Mouse (Mus musculus): ENCODE data around the gene 2700049A03Rik. TPM values are rescaled to one million over a fixed set of nuclear protein-coding genes. Genes with fewer than 3 reads are reported as not detected.

Gene 2700049A03Rik
- polyA plus RNA-seq, 1 experiment from 2014 or later, result 12.8 TPM

DNA sequence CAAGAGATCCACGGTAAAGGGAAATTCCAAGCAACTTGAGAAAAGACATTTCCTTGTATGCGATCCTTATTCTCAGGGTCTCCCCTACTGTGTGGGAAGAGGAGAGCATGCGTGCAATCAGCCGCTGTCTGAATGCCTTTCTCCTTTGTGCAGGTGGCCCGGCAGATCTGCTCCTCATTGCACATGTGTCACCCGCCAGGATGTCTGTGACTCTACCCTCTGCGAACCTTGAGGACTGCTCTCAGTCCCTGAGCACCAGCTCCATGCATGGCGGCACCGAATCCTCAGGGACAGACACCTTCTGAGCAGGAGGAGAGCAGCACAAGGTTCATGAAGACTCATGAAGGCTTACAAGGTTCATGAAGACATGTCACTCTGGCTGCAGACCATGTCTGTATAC, 106.1 kb downstream of the 2700049A03Rik start:
- no peak overlapping the region for H3K27ac ChIP-seq (replicated peaks)
- H3K4me3 ChIP-seq (replicated peaks), result no peak overlapping the region
- H3K9ac ChIP-seq (replicated peaks), result no peak overlapping the region
- no peak for ATAC-seq (ENCODE audit: low FRiP score)
- H3K4me1 ChIP-seq, result no peaks in the 10 kb centered on the region
- peaks cover 41% of the 10 kb centered on the region for H3K36me3 ChIP-seq
- no peak overlapping the region for H3K4me2 ChIP-seq
- H3K9me3 ChIP-seq (replicated peaks), result peaks cover 16% of the 10 kb centered on the region
- no peaks in the 10 kb centered on the region for H3K27me3 ChIP-seq (replicated peaks)
- 78% methylated on average over 9 of the region's 9 CpGs for WGBS

DNA sequence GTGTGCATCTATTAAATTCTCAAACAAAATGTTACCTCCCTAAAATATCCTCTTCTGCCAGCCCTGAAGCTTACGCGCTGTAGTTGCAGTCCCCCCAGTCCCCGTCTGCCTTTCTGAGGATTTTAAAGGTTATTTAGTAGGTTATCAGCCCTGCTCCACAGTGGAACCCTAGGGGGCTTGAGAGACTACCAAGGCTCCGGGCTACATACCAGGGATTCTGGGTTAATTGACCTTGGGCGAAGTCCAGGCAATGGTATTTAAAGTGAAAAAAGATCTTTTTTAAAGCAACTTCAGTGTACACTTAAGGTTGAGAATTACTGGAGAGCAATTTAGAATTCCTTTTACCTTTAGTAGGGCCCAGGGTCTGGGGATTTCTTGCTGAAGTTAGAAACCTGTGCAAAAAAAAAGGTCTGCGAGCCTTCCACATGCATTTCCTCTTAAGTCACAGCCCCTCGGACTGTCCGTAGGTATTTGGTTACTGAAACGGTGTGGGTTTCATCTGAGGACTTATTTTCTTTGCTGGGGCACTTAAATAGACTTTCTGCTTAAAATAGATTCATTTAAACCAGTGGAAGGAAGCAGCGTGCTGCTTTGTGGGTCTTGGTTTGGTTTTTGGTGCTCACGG, 108.2 kb downstream of the 2700049A03Rik start:
- no peak overlapping the region for H3K4me2 ChIP-seq
- peaks cover 16% of the 10 kb centered on the region for H3K9me3 ChIP-seq (replicated peaks)
- WGBS, result 86% methylated on average over 11 of the region's 11 CpGs
- H3K4me1 ChIP-seq, result peaks cover 9% of the 10 kb centered on the region
- no peak overlapping the region for H3K27ac ChIP-seq (replicated peaks)
- H3K27me3 ChIP-seq (replicated peaks), result no peaks in the 10 kb centered on the region
- ATAC-seq (ENCODE audit: low FRiP score), result no peak
- no peak overlapping the region for H3K4me3 ChIP-seq (replicated peaks)
- no peak overlapping the region for H3K9ac ChIP-seq (replicated peaks)
- H3K36me3 ChIP-seq, result peaks cover 38% of the 10 kb centered on the region

DNA sequence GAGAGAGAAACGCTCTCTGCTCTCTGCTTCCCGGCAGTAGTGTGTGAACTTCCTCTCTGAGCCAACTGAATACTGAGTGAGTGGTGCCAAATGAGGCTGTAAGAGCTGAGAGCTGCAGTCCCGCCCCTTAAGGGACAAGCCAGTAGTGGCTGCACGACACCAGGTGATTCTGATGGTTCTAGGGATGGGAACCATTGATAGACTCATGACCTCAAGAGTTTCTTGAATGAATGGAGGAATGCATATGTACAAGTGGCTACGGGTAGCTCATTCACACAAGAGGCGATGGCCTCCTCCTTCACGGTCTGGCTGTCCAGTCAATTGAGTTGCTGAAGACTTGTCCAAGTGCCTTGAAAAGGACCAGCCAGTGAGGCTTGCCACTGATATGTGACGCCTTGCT, 110.5 kb downstream of the 2700049A03Rik start:
- WGBS, result 85% methylated on average over 8 of the region's 8 CpGs
- Histone ChIP-seq H3K4me3 (replicated peaks) (no peak overlapping the region), H3K27ac (replicated peaks) (no peak overlapping the region), H3K4me2 (no peak overlapping the region), H3K9me3 (replicated peaks) (peaks cover 13% of the 10 kb centered on the region), H3K36me3 (peaks cover 25% of the 10 kb centered on the region), H3K4me1 (peaks cover 11% of the 10 kb centered on the region), H3K9ac (replicated peaks) (no peak overlapping the region), H3K27me3 (replicated peaks) (no peaks in the 10 kb centered on the region)
- ATAC-seq (ENCODE audit: low FRiP score), result no peak

GRCm38 (mm10) chr12:71249348-71249747, 112.7 kb downstream of the 2700049A03Rik start:
- WGBS, result 30% methylated on average over 9 of the region's 9 CpGs
- Histone ChIP-seq H3K27ac (replicated peaks) (peak overlapping the region; percentile 60; the same call in 1 of the 2 replicates), H3K36me3 (peaks cover 4% of the 10 kb centered on the region), H3K9me3 (replicated peaks) (no peaks in the 10 kb centered on the region), H3K4me1 (peaks cover 14% of the 10 kb centered on the region), H3K9ac (replicated peaks) (no peak overlapping the region; the same call in 1 of the 2 replicates), H3K4me2 (peak overlapping the region; percentile 38), H3K4me3 (replicated peaks) (no peak overlapping the region), H3K27me3 (replicated peaks) (no peaks in the 10 kb centered on the region)
- ATAC-seq (ENCODE audit: low FRiP score), result no peak

- Histone ChIP-seq H3K4me1 (peaks cover 14% of the 10 kb centered on the region), H3K4me2 (no peak overlapping the region), H3K36me3 (no peaks in the 10 kb centered on the region), H3K27me3 (replicated peaks) (no peaks in the 10 kb centered on the region), H3K27ac (replicated peaks) (no peak overlapping the region), H3K9ac (replicated peaks) (no peak overlapping the region), H3K4me3 (replicated peaks) (no peak overlapping the region), H3K9me3 (replicated peaks) (no peaks in the 10 kb centered on the region)
- no peak for ATAC-seq (ENCODE audit: low FRiP score)
- WGBS, result 44% methylated on average over 11 of the region's 11 CpGs
These were observed 116.0 kb downstream of the 2700049A03Rik start for GRCm38 (mm10) chr12:71252509-71253167.

DNA sequence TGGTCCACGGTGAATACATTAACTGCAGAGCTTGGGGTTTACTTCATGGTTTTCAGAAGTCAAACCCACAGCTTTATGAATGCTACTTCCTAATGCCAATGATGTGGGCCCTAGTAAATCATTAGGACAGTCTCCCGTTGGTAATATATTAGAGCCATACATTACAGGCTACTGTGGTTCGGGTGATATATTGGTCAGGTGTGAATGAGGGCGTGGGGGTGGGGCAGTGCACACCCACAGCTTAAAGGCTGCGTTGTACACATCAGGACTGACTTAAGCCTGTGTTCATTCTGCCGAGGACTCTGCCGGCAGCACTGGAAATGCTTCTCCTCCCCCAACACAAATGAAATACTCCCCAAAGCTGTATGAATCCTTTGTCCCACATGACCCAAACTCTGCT, 118.1 kb downstream of the 2700049A03Rik start:
- no peaks in the 10 kb centered on the region for H3K27me3 ChIP-seq (replicated peaks)
- 54% methylated on average over 7 of the region's 7 CpGs for WGBS
- H3K9ac ChIP-seq (replicated peaks), result no peak overlapping the region
- H3K4me2 ChIP-seq, result no peak overlapping the region
- no peaks in the 10 kb centered on the region for H3K9me3 ChIP-seq (replicated peaks)
- H3K27ac ChIP-seq (replicated peaks), result no peak overlapping the region
- peaks cover 5% of the 10 kb centered on the region for H3K4me1 ChIP-seq
- no peak for ATAC-seq (ENCODE audit: low FRiP score)
- no peaks in the 10 kb centered on the region for H3K36me3 ChIP-seq
- no peak overlapping the region for H3K4me3 ChIP-seq (replicated peaks)

GRCm38 (mm10) chr12:71258196-71258920, 121.7 kb downstream of the 2700049A03Rik start:
- H3K27me3 ChIP-seq (replicated peaks), result no peaks in the 10 kb centered on the region
- H3K4me1 ChIP-seq, result no peaks in the 10 kb centered on the region
- no peaks in the 10 kb centered on the region for H3K36me3 ChIP-seq
- H3K4me3 ChIP-seq (replicated peaks), result no peak overlapping the region
- ATAC-seq (ENCODE audit: low FRiP score), result no peak
- no peak overlapping the region for H3K4me2 ChIP-seq
- H3K9ac ChIP-seq (replicated peaks), result no peak overlapping the region
- no peaks in the 10 kb centered on the region for H3K9me3 ChIP-seq (replicated peaks)
- 71% methylated on average over 18 of the region's 18 CpGs for WGBS
- no peak overlapping the region for H3K27ac ChIP-seq (replicated peaks)

- no peak overlapping the region for H3K27ac ChIP-seq (replicated peaks)
- 82% methylated on average over 4 of the region's 4 CpGs for WGBS
- no peak overlapping the region for H3K9ac ChIP-seq (replicated peaks)
- no peaks in the 10 kb centered on the region for H3K36me3 ChIP-seq
- ATAC-seq (ENCODE audit: low FRiP score), result no peak
- H3K4me3 ChIP-seq (replicated peaks), result no peak overlapping the region
- H3K27me3 ChIP-seq (replicated peaks), result no peaks in the 10 kb centered on the region
- no peak overlapping the region for H3K4me2 ChIP-seq
- H3K4me1 ChIP-seq, result no peaks in the 10 kb centered on the region
- H3K9me3 ChIP-seq (replicated peaks), result no peaks in the 10 kb centered on the region
These were observed 127.6 kb downstream of the 2700049A03Rik start for GRCm38 (mm10) chr12:71264211-71264610.

GRCm38 (mm10) chr12:71269367-71269766, 132.7 kb downstream of the 2700049A03Rik start:
- H3K9me3 ChIP-seq (replicated peaks), result no peaks in the 10 kb centered on the region
- no peaks in the 10 kb centered on the region for H3K4me1 ChIP-seq
- WGBS, result 92% methylated on average over 7 of the region's 7 CpGs
- H3K27me3 ChIP-seq (replicated peaks), result no peaks in the 10 kb centered on the region
- H3K4me2 ChIP-seq, result no peak overlapping the region
- no peak overlapping the region for H3K9ac ChIP-seq (replicated peaks)
- no peak for ATAC-seq (ENCODE audit: low FRiP score)
- H3K36me3 ChIP-seq, result no peaks in the 10 kb centered on the region
- no peak overlapping the region for H3K4me3 ChIP-seq (replicated peaks)
- no peak overlapping the region for H3K27ac ChIP-seq (replicated peaks)

- Histone ChIP-seq H3K4me1 (no peaks in the 10 kb centered on the region), H3K4me2 (no peak overlapping the region), H3K27ac (replicated peaks) (no peak overlapping the region), H3K9me3 (replicated peaks) (no peaks in the 10 kb centered on the region), H3K4me3 (replicated peaks) (no peak overlapping the region), H3K36me3 (no peaks in the 10 kb centered on the region), H3K9ac (replicated peaks) (no peak overlapping the region), H3K27me3 (replicated peaks) (no peaks in the 10 kb centered on the region)
- no peak for ATAC-seq (ENCODE audit: low FRiP score)
- 79% methylated on average over 5 of the region's 5 CpGs for WGBS
These were observed 134.5 kb downstream of the 2700049A03Rik start for GRCm38 (mm10) chr12:71271131-71271530.

- Histone ChIP-seq H3K4me3 (replicated peaks) (no peak overlapping the region), H3K9me3 (replicated peaks) (no peaks in the 10 kb centered on the region), H3K4me2 (no peak overlapping the region), H3K27me3 (replicated peaks) (no peaks in the 10 kb centered on the region), H3K36me3 (no peaks in the 10 kb centered on the region), H3K9ac (replicated peaks) (no peak overlapping the region), H3K4me1 (peaks cover 6% of the 10 kb centered on the region; the same call in 1 of the 2 replicates), H3K27ac (replicated peaks) (no peak overlapping the region)
- 94% methylated on average over 5 of the region's 5 CpGs for WGBS
- no peak for ATAC-seq (ENCODE audit: low FRiP score)
These were observed 138.0 kb downstream of the 2700049A03Rik start for GRCm38 (mm10) chr12:71274519-71275237.
